Mouse (Mus musculus) bone marrow macrophage, adult 2 months (primary cell): Measurements from ENCODE around the gene S100a7a. TPM values are rescaled to one million over a fixed set of nuclear protein-coding genes. Genes with fewer than 3 reads are reported as not detected.
A peak's percentile ranks its signal among the peaks of the same experiment; 100 is the strongest.

Experiments
- H3K27ac ChIP-seq: 2 replicates; pipeline ENCODE4 v1.5.1; 2012; ENCODE audit warnings: low read depth, low read length; ENCODE audit not compliant: insufficient read depth
- H3K4me1 ChIP-seq: 2 replicates; pipeline ENCODE4 v1.6.1; 2012; ENCODE audit warnings: low read length; ENCODE audit not compliant: control insufficient read depth, insufficient read depth
- H3K4me3 ChIP-seq: 2 replicates; pipeline ENCODE4 v1.5.1; 2012; ENCODE audit warnings: mild to moderate bottlenecking, low read length, moderate library complexity; ENCODE audit not compliant: insufficient read depth
- CTCF ChIP-seq: IDR thresholded peaks from 2 replicates; pipeline ENCODE4 v1.5.1; 2012; ENCODE audit warnings: low read depth, mild to moderate bottlenecking, low read length, moderate library complexity
- POLR2A ChIP-seq: IDR thresholded peaks from 2 replicates; pipeline ENCODE4 v1.6.1; 2012; ENCODE audit warnings: mild to moderate bottlenecking, low read depth, low read length, borderline replicate concordance
- polyA plus RNA-seq: library from polyadenylated mRNA; stranded (reverse); fragments of >200 nt; gene quantifications from 2 replicates; pipeline ENCODE4 v1.2.4, GENCODE M21; 2012; ENCODE audit not compliant: missing spikeins, insufficient read depth, insufficient read length

Gene S100a7a
- polyA plus RNA-seq, 1 experiment, result not detected

GRCm38 (mm10) chr3:90644220-90644619 is 9.6 kb upstream of the S100a7a start:
- Histone ChIP-seq H3K4me1 (peaks cover 4% of the 10 kb centered on the region; the same call in 1 of the 2 replicates), H3K27ac (no peak overlapping the region), H3K4me3 (no peak overlapping the region)
- no peak for TF ChIP-seq POLR2A
- TF ChIP-seq CTCF, result peak; percentile 60

- no peak for TF ChIP-seq CTCF
- TF ChIP-seq POLR2A, result no peak
- no peak overlapping the region for H3K4me3 ChIP-seq
- H3K4me1 ChIP-seq, result no peaks in the 10 kb centered on the region
- H3K27ac ChIP-seq, result no peak overlapping the region
Measured at GRCm38 (mm10) chr3:90647291-90647690, 6.5 kb upstream of the S100a7a start.

- H3K4me3 ChIP-seq, result no peak overlapping the region
- TF ChIP-seq POLR2A (no peak), CTCF (no peak)
- no peaks in the 10 kb centered on the region for H3K4me1 ChIP-seq
- no peak overlapping the region for H3K27ac ChIP-seq
Measured at GRCm38 (mm10) chr3:90648981-90649380, 4.8 kb upstream of the S100a7a start.

GRCm38 (mm10) chr3:90649832-90650231 is 4.0 kb upstream of the S100a7a start:
- Histone ChIP-seq H3K27ac (no peak overlapping the region), H3K4me1 (no peaks in the 10 kb centered on the region), H3K4me3 (no peak overlapping the region)
- TF ChIP-seq POLR2A, result no peak
- TF ChIP-seq CTCF, result no peak

GRCm38 (mm10) chr3:90652878-90653508 is 824 bp upstream of the S100a7a start:
- no peak overlapping the region for H3K27ac ChIP-seq
- TF ChIP-seq CTCF (peak; percentile 72), POLR2A (no peak)
- no peaks in the 10 kb centered on the region for H3K4me1 ChIP-seq
- no peak overlapping the region for H3K4me3 ChIP-seq

- no peak overlapping the region for H3K27ac ChIP-seq
- peaks cover 8% of the 10 kb centered on the region for H3K4me1 ChIP-seq
- no peak; the same call in 1 of the 2 replicates for TF ChIP-seq CTCF
- TF ChIP-seq POLR2A, result no peak
- no peak overlapping the region for H3K4me3 ChIP-seq
Measured at GRCm38 (mm10) chr3:90657405-90657804, 3.6 kb downstream of the S100a7a start.

GRCm38 (mm10) chr3:90659364-90660044 is 5.7 kb downstream of the S100a7a start:
- Histone ChIP-seq H3K27ac (no peak overlapping the region), H3K4me1 (peaks cover 8% of the 10 kb centered on the region), H3K4me3 (no peak overlapping the region)
- TF ChIP-seq CTCF (no peak), POLR2A (no peak)

GRCm38 (mm10) chr3:90664219-90664618 is 10.4 kb downstream of the S100a7a start:
- no peak overlapping the region for H3K4me3 ChIP-seq
- no peak overlapping the region for H3K27ac ChIP-seq
- peaks cover 22% of the 10 kb centered on the region for H3K4me1 ChIP-seq
- TF ChIP-seq POLR2A (no peak), CTCF (no peak)

- Histone ChIP-seq H3K4me1 (peaks cover 20% of the 10 kb centered on the region), H3K4me3 (peak within 1 kb of the TSS; percentile 26), H3K27ac (peak within 1 kb of the TSS; percentile 49)
- TF ChIP-seq POLR2A, result no peak
- no peak for TF ChIP-seq CTCF
Measured at GRCm38 (mm10) chr3:90668846-90669245, 15.0 kb downstream of the S100a7a start, which contains the start of gene S100a8. Gene S100a8 (plus strand): TSS chr3:90668978.

- TF ChIP-seq CTCF, result no peak
- TF ChIP-seq POLR2A, result no peak
- no peak overlapping the region for H3K27ac ChIP-seq
Measured at GRCm38 (mm10) chr3:90678656-90679055, 24.8 kb downstream of the S100a7a start.

More at GRCm38 (mm10) chr3:90678656-90679055, 24.8 kb downstream of the S100a7a start:
- Histone ChIP-seq H3K4me1 (peaks cover 5% of the 10 kb centered on the region), H3K4me3 (no peak overlapping the region)
